Mouse (Mus musculus) stomach, postnatal 0 days (tissue): Measurements from ENCODE around the gene Lsm7. TPM values are rescaled to one million over a fixed set of nuclear protein-coding genes. Genes with fewer than 3 reads are reported as not detected.
A peak's percentile ranks its signal among the peaks of the same experiment; 100 is the strongest.

Experiments used
- ATAC-seq: fragments of 200-750 bp; cut with Nextera tagmentation; 2 replicates; pipeline ENCODE4 v1.8.0; 2017; ENCODE audit not compliant: low FRiP score, low TSS enrichment
- DNase-seq: peaks from one replicate; pipeline ENCODE4 v3.0.0-alpha.2; 2016; ENCODE audit warnings: low spot score
- H3K27ac ChIP-seq: fragments of 300-500 bp; sonication (generic); replicated peaks from 2 replicates; pipeline ENCODE4 v1.5.1; 2014; ENCODE audit warnings: mild to moderate bottlenecking, control low read depth
- H3K27me3 ChIP-seq: fragments of 300-500 bp; sonication (generic); 2 replicates; pipeline ENCODE4 v1.6.1; 2014; ENCODE audit warnings: low read length; ENCODE audit not compliant: control insufficient read depth, insufficient read depth
- H3K36me3 ChIP-seq: fragments of 300-500 bp; sonication (generic); 2 replicates; pipeline ENCODE4 v1.6.1; 2014; ENCODE audit warnings: low read length, mixed read lengths; ENCODE audit not compliant: control insufficient read depth, insufficient read depth
- H3K4me1 ChIP-seq: fragments of 300-500 bp; sonication (generic); replicated peaks from 2 replicates; pipeline ENCODE4 v1.6.1; 2014; ENCODE audit warnings: antibody characterized with exemption; ENCODE audit not compliant: control insufficient read depth, insufficient read depth
- H3K4me2 ChIP-seq: fragments of 300-500 bp; sonication (generic); replicated peaks from 2 replicates; pipeline ENCODE4 v1.6.1; 2014; ENCODE audit warnings: low read depth, mild to moderate bottlenecking, control low read depth, moderate library complexity
- H3K4me3 ChIP-seq: fragments of 300-500 bp; sonication (generic); 2 replicates; pipeline ENCODE4 v1.5.1; 2014; ENCODE audit warnings: low read depth, low read length, control low read depth
- H3K9ac ChIP-seq: fragments of 300-500 bp; sonication (generic); 2 replicates; pipeline ENCODE4 v1.6.1; 2014; ENCODE audit warnings: mild to moderate bottlenecking, low read length, control low read depth, mixed read lengths
- H3K9me3 ChIP-seq: fragments of 300-500 bp; sonication (generic); 2 replicates; pipeline ENCODE4 v1.6.1; 2016; ENCODE audit warnings: low read length; ENCODE audit not compliant: control insufficient read depth
- CTCF ChIP-seq: IDR thresholded peaks from 2 replicates; pipeline ENCODE4 v1.5.1; 2016; ENCODE audit warnings: antibody characterized with exemption, low read depth, mild to moderate bottlenecking, moderate library complexity
- EP300 ChIP-seq: optimal IDR thresholded peaks from 2 replicates; pipeline ENCODE3; 2016; ENCODE audit warnings: antibody characterized with exemption
- WGBS: fragments of 180-500 bp; shearing (Covaris S2); extraction: QIAGEN DNeasy Blood & Tissue Kit; methylation state at CpG from one replicate; pipeline ENCODE4 v1.1.7; 2014; 5-methylcytosine and 5-hydroxymethylcytosine counted together
- polyA plus RNA-seq: library from polyadenylated mRNA; unstranded; fragments of >200 nt; fragmentation: Nextera tagmentation; extraction: Ambion mirVana; gene quantifications from 2 replicates; pipeline ENCODE4 v1.2.1, GENCODE M21; 2015

Gene Lsm7
- polyA plus RNA-seq, 1 experiment from 2014 or later, result 180 TPM

DNA sequence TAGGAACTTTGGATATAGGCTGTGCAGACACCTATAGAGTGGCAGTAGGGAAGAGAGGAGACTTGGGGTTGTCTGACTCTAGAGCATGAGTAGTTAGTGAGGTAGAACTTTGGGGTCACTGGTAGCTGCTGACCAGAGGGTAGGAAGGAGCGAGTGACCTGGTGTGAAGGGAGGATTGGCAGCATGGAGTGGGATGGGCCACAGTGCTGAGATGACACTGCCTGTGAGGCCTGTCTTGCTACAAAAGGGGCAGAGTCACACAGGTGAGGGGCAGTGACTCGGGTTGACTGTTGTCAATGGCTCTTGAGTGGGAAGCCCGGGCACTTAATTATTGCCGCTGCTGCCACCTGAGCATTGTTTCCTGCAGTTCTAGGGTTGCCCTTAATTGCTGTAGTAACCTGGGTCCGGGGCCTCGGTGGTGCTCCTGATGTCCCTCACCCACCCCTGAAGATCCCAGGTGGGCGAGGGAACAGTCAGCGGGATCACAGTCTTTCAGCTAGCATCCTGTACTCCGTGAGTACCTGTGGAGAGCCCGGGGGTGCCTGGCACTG lies 27.1 kb downstream of the Lsm7 start:
- H3K4me3 ChIP-seq, result peak overlapping the region; percentile 71
- 66% methylated on average over 10 of the region's 10 CpGs for WGBS
- no peaks in the 10 kb centered on the region for H3K9me3 ChIP-seq
- peak overlapping the region; percentile 92 for H3K4me2 ChIP-seq
- DNase-seq (no peak), ATAC-seq (no peak)
- peaks cover 3% of the 10 kb centered on the region; the same call in 1 of the 2 replicates for H3K4me1 ChIP-seq
- H3K27me3 ChIP-seq, result no peaks in the 10 kb centered on the region
- TF ChIP-seq EP300, result no peak
- no peak for TF ChIP-seq CTCF
- no peak overlapping the region for H3K27ac ChIP-seq
- H3K36me3 ChIP-seq, result no peaks in the 10 kb centered on the region
- H3K9ac ChIP-seq, result peak overlapping the region; percentile 96

DNA sequence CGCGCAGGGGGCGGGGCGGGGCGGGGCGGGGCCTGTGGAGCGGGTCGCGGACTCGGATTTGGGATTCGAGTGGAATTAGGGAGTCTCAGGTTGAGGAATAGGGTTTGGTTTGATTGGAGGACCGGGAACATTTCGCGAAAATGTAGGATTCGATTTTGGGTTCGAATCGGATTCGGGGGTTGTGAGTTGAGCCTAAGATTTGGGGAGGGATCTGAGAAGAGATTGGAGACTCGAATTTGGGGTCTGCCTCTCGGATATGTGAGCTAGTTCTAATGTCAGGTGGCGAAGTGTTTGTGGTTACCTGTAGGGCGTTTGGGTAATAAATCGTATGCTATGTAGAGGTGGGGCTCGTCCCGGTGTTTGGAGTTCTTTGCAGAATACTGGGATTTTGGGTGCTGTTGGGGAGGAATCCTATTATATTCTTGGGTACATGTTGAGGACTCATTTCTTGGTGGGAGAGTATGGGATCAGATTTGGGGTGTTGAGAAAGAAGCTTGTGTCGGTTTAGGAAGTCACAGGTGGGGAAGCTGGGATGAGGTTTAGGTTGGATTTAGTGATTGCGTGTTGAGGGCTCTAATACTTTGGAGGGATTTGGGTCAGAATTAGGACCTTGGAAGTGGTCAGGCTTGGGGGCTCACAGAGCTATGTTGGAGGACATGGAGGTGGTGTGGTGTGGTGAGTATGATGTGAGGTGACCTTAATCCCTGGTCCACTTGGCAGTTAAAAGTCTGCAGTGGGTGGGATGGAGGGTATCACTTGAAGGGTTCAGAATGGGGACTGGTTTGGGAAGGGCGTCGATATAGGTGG lies 27.7 kb downstream of the Lsm7 start:
- H3K27ac ChIP-seq, result peak overlapping the region; percentile 92
- H3K4me2 ChIP-seq, result peak overlapping the region; percentile 92
- H3K4me1 ChIP-seq, result peaks cover 3% of the 10 kb centered on the region; the same call in 1 of the 2 replicates
- DNase-seq (no peak), ATAC-seq (no peak)
- H3K9me3 ChIP-seq, result no peaks in the 10 kb centered on the region
- 6% methylated on average over 25 of the region's 29 CpGs for WGBS
- TF ChIP-seq CTCF, result no peak
- TF ChIP-seq EP300, result no peak
- H3K36me3 ChIP-seq, result no peaks in the 10 kb centered on the region
- H3K27me3 ChIP-seq, result no peaks in the 10 kb centered on the region
- peak overlapping the region; percentile 71 for H3K4me3 ChIP-seq
- peak overlapping the region; percentile 96 for H3K9ac ChIP-seq

DNA sequence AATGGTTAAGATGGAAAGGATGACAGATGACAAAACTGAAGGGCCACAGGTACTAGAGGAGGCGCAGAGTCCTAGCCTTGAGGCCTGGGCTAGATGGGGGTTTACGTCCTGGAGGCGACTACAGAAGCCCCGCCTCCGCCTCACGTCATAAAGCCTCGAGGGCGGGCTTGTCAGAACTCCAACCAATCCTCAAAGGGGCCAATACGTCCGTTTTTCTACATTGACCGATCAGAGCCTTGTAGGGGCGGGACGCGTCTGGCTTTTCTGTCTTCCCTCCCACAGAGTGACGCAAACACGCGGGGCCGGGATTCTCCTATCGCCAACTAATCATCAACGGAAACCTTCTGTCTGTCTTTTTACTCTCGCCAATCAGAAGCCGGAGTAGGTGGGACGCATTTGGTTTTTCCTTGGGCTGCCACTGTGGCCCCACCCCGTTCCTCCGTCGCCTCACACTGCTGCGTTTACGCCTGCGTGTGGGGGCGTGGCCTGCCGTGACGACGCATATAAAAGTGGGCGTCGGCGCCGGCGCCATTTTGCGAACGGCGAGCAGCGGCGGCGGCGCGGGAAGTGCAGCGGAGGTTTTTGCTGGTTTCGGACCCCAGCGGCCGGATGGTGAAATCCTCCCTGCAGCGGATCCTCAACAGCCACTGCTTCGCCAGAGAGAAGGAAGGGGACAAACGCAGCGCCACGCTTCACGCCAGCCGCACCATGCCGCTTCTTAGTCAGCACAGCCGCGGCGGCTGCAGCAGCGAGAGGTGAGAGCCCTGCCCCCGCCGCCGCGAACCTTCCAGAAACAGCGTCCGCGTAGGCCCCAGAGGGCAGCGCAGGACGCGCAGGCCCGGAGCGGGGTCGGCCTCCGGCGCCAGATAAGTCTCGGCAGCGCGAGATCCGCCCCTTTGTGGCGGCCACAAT lies 28.6 kb downstream of the Lsm7 start, which contains the start of gene Oaz1:
Gene Oaz1, plus strand, starts transcription at position 506 of the 912 bp plus-strand sequence.
- Histone ChIP-seq H3K4me3 (peak within 1 kb of the TSS; percentile 71), H3K9me3 (no peaks in the 10 kb centered on the region), H3K9ac (peak within 1 kb of the TSS; percentile 96), H3K36me3 (no peaks in the 10 kb centered on the region), H3K4me2 (peak within 1 kb of the TSS; percentile 92), H3K27ac (peak within 1 kb of the TSS; percentile 92), H3K4me1 (peaks cover 3% of the 10 kb centered on the region; the same call in 1 of the 2 replicates), H3K27me3 (no peaks in the 10 kb centered on the region)
- peak; percentile 97 for ATAC-seq
- TF ChIP-seq CTCF (peak; percentile 12; the same call in 1 of the 2 replicates), EP300 (peak; percentile 56)
- peak; percentile 99 for DNase-seq
- under 1% methylated on average over 73 of the region's 82 CpGs for WGBS

DNA sequence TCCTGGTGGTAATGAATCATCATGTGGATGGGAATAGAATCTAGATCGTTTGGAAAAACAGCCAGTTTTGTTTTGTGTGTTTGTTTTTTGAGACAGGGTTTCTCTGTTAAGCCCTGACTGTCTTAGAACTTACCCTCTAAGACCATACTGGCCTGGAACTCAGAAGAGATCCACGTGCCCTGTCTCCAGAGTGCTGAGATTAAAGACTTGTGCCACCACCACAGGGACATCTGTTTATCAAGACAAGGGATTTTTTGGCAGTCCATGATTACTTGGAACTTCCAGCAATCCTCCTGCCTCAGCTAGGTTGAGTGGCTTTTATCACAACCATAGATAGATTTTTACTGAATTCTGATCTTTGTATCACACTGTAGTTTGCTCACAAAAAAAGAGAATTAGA lies 30.2 kb downstream of the Lsm7 start:
- no peak for TF ChIP-seq CTCF
- no peak for TF ChIP-seq EP300
- H3K27me3 ChIP-seq, result no peaks in the 10 kb centered on the region
- 63% methylated on average over 2 of the region's 2 CpGs for WGBS
- no peak overlapping the region for H3K4me3 ChIP-seq
- DNase-seq (no peak), ATAC-seq (no peak)
- H3K36me3 ChIP-seq, result no peaks in the 10 kb centered on the region
- H3K9me3 ChIP-seq, result no peaks in the 10 kb centered on the region
- peaks cover 3% of the 10 kb centered on the region; the same call in 1 of the 2 replicates for H3K4me1 ChIP-seq
- no peak overlapping the region for H3K9ac ChIP-seq
- no peak overlapping the region for H3K4me2 ChIP-seq
- H3K27ac ChIP-seq, result no peak overlapping the region

DNA sequence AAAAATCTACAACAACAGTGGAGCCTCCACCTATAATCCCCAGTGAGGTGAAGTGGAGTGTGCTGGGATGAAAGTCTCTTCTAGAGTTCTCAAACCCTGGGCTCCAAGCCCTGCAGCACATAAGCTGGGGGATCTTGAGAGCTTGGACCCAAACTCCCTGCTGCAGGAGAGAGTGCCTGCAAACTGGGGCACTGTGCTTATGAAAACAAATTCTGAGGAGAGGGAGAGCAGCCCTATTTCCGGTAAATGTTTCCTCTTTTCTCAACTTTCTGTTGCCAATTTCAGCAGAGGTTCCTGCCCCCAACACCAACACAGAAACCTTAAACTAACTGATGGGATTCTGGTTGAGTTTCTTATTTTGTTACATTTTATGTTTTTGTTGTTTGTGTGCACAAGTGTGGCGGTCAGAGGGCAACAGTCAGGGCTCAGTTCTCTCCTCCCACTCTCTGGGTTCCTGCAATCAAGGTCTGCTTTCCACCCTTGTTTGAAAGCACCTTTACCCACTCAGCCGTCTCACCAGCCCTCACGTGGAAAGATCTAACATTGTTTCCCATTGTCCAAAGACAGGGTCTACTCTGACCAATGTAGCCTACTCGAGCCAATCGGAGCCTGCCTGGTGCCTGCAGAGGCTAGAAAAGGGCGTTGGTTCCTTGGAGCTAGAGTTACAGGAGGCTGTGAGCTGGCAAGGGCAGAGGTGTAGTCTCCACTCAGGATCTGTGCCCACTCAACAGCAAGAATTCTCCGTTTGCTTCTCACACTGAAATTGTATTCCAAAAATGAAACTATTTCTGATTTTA lies 31.0 kb downstream of the Lsm7 start:
- Histone ChIP-seq H3K4me1 (peaks cover 3% of the 10 kb centered on the region; the same call in 1 of the 2 replicates), H3K4me2 (no peak overlapping the region), H3K9me3 (no peaks in the 10 kb centered on the region), H3K9ac (no peak overlapping the region), H3K36me3 (no peaks in the 10 kb centered on the region), H3K4me3 (no peak overlapping the region), H3K27ac (peak overlapping the region; percentile 13; the same call in 1 of the 2 replicates), H3K27me3 (no peaks in the 10 kb centered on the region)
- TF ChIP-seq EP300 (no peak), CTCF (no peak)
- DNase-seq (no peak), ATAC-seq (no peak)
- 53% methylated on average over 8 of the region's 8 CpGs for WGBS
